In the genomic region with DNA sequence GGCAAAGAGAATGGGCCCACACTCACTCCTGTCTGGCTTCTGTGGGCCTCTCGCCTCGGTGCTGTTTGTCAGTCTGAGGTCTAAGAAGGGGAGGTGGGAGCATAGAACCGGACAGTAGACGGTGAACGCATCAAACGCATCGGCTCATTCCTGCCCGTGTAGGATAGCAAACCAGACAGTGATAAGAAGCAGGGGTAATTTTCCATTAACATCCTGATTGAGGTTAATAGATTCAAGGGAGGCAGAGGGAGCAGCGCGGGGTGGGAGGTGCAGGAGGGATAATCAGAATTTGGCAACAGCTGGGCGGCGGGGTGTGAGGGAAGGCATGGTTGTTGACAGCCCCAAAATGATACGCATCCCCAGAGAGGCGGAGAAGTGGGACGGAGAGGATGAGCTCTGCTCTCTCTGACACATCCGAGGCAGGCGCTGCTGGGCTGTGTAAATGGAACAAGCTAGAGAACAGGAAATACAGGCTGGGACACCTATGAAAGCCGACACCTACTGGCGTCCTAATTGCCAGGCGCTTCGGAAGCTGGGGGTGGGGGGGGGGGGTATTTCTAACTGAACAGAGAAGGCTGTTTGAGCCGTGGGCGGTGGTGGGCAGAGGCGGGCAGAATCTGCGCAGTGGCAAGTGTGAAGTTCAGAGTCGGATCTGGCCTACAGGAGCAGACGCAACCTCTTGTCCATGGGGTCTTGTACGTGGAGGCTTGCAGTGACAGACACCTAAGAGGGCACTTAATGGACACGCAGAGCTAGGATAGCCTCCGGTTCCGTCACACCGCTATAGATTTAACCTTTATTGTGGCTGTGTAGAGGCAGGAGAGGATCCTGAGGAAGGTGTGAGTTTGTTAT, we compare ENCODE assay signal across 9 mouse cellular contexts. TPM values are rescaled to one million over a fixed set of nuclear protein-coding genes. Genes with fewer than 3 reads are reported as not detected.
A peak's percentile ranks its signal among the peaks of the same experiment; 100 is the strongest.
DNase-seq lines count a peak whose midpoint lies in the region; ATAC-seq lines count a peak whose summit lies in the region.
"Had no signal": no experiment of that assay in that cellular context is flagged by ENCODE, and none has a peak within 500 bp of the region (broad histone marks: within the 10 kb centered on the region; RNA-seq: fewer than 3 reads in every experiment).

No protein-coding gene starts in this region.

- H3K9ac ChIP-seq in heart, embryonic 12.5 days = no peak overlapping the region
- no peak overlapping the region for H3K9ac ChIP-seq in embryonic facial prominence, embryonic 11.5 days (replicated peaks; ENCODE audit: low read length)
- no peak overlapping the region for H3K9ac ChIP-seq in hindbrain, embryonic 14.5 days

- peak overlapping the region; percentile 71 for H3K4me2 ChIP-seq in heart, embryonic 12.5 days
- peak overlapping the region; percentile 37 for H3K4me2 ChIP-seq in embryonic facial prominence, embryonic 11.5 days (ENCODE audit: low read depth, low read length)
- peak overlapping the region; percentile 42 for H3K4me2 ChIP-seq in hindbrain, embryonic 14.5 days (replicated peaks)

- peaks cover 13% of the 10 kb centered on the region for H3K4me1 ChIP-seq in heart, embryonic 12.5 days (replicated peaks)
- H3K4me1 ChIP-seq in embryonic facial prominence, embryonic 11.5 days (ENCODE audit: control insufficient read depth, insufficient read depth, low read length) = no peaks in the 10 kb centered on the region
- no peaks in the 10 kb centered on the region for H3K4me1 ChIP-seq in hindbrain, embryonic 14.5 days (replicated peaks; ENCODE audit: control insufficient read depth, insufficient read depth, low read length)

- H3K36me3 ChIP-seq in heart, embryonic 12.5 days = no peaks in the 10 kb centered on the region
- H3K36me3 ChIP-seq in embryonic facial prominence, embryonic 11.5 days (replicated peaks; ENCODE audit: control insufficient read depth, insufficient read depth, low read depth, low read length) = no peaks in the 10 kb centered on the region
- no peaks in the 10 kb centered on the region for H3K36me3 ChIP-seq in hindbrain, embryonic 14.5 days (replicated peaks; ENCODE audit: control insufficient read depth, insufficient read depth)

- peaks cover 14% of the 10 kb centered on the region for H3K27me3 ChIP-seq in heart, embryonic 12.5 days (replicated peaks)
- H3K27me3 ChIP-seq in embryonic facial prominence, embryonic 11.5 days (ENCODE audit: control insufficient read depth, insufficient read depth, low read length) = no peaks in the 10 kb centered on the region
- H3K27me3 ChIP-seq in hindbrain, embryonic 14.5 days (ENCODE audit: control insufficient read depth, insufficient read depth, low read length) = no peaks in the 10 kb centered on the region
- H3K27me3 ChIP-seq: Patski had no signal

- H3K4me3 ChIP-seq in heart, embryonic 12.5 days = peak overlapping the region; percentile 29
- H3K4me3 ChIP-seq in embryonic facial prominence, embryonic 11.5 days (ENCODE audit: low read depth, low read length) = no peak overlapping the region
- peak overlapping the region; percentile 4; the same call in 1 of the 2 replicates for H3K4me3 ChIP-seq in hindbrain, embryonic 14.5 days (replicated peaks; ENCODE audit: low read length)

- no peak for DNase-seq in heart, adult 11 months
- DNase-seq in CD4-positive helper T cell, adult 2 months (ENCODE audit: low read depth, low spot score) = peak; percentile 24
- peak; percentile 71 for DNase-seq in embryonic facial prominence, embryonic 11.5 days (ENCODE audit: low spot score)
- no peak for DNase-seq in hindbrain, embryonic 14.5 days (ENCODE audit: low spot score)
- DNase-seq in lung, postnatal 36 days = peak; percentile 28
- DNase-seq in telencephalon, adult 2 months (ENCODE audit: low read depth, low spot score) = peak; percentile 31
- DNase-seq in adrenal gland, postnatal 25 days = no peak

- no peak overlapping the region for H3K27ac ChIP-seq in heart, embryonic 12.5 days (ENCODE audit: poor library complexity, severe bottlenecking)
- no peak overlapping the region for H3K27ac ChIP-seq in embryonic facial prominence, embryonic 11.5 days (replicated peaks; ENCODE audit: low read depth, low read length)
- no peak overlapping the region for H3K27ac ChIP-seq in hindbrain, embryonic 14.5 days

- WGBS in heart, embryonic 12.5 days = 13% methylated on average over 32 of the region's 32 CpGs
- 17% methylated on average over 32 of the region's 32 CpGs for WGBS in embryonic facial prominence, embryonic 11.5 days
- 27% methylated on average over 32 of the region's 32 CpGs for WGBS in hindbrain, embryonic 14.5 days

- ATAC-seq in heart, embryonic 12.5 days (ENCODE audit: insufficient number of reproducible peaks, low FRiP score) = peak; percentile 45; the same call in 1 of the 2 replicates
- peak; percentile 70; the same call in 1 of the 2 replicates for ATAC-seq in embryonic facial prominence, embryonic 11.5 days (replicated peaks; ENCODE audit: insufficient number of reproducible peaks, low FRiP score, low TSS enrichment, low read depth)
- peak; percentile 69; the same call in 1 of the 2 replicates for ATAC-seq in hindbrain, embryonic 14.5 days (ENCODE audit: low FRiP score)
- ATAC-seq: Patski had no signal

- H3K9me3 ChIP-seq in heart, embryonic 12.5 days (replicated peaks) = no peaks in the 10 kb centered on the region; the same call in 1 of the 2 replicates
- no peaks in the 10 kb centered on the region for H3K9me3 ChIP-seq in embryonic facial prominence, embryonic 11.5 days (replicated peaks; ENCODE audit: control insufficient read depth, low read length)
- no peaks in the 10 kb centered on the region for H3K9me3 ChIP-seq in hindbrain, embryonic 14.5 days (ENCODE audit: control insufficient read depth, low read length)

RNA-seq across cellular contexts. Expression of a gene that starts 54.4 kb away (rescaled TPM):
- polyA plus RNA-seq in heart, embryonic 12.5 days (2016; fragmentation: Nextera tagmentation; extraction: Ambion mirVana) = 10.8 and 11.3 TPM in 2 replicates
- 18.7 and 22.1 TPM in 2 replicates for polyA plus RNA-seq in embryonic facial prominence, embryonic 11.5 days (2014; fragmentation: Nextera tagmentation; extraction: Ambion mirVana)
- polyA plus RNA-seq in hindbrain, embryonic 14.5 days (2014; fragmentation: Nextera tagmentation; extraction: Ambion mirVana) = 11.1 and 11.9 TPM in 2 replicates
- 8.1 and 8.6 TPM in 2 replicates for total RNA-seq in adrenal gland, postnatal 25 days (2021)

RNA-seq across cellular contexts. Expression of a gene that starts 54.6 kb away (rescaled TPM):
- polyA plus RNA-seq in heart, embryonic 12.5 days (2016; fragmentation: Nextera tagmentation; extraction: Ambion mirVana) = 13.4 and 14.0 TPM in 2 replicates
- polyA plus RNA-seq in embryonic facial prominence, embryonic 11.5 days (2014; fragmentation: Nextera tagmentation; extraction: Ambion mirVana) = 15.3 and 17.4 TPM in 2 replicates
- 13.4 and 14.0 TPM in 2 replicates for polyA plus RNA-seq in hindbrain, embryonic 14.5 days (2014; fragmentation: Nextera tagmentation; extraction: Ambion mirVana)
- 19.3 and 22.3 TPM in 2 replicates for total RNA-seq in adrenal gland, postnatal 25 days (2021)

Comparison
In these comparisons a context has a peak if more than half of its experiments do, and no peak if none do; other contexts are left out.
1. DNase-seq: peak in CD4-positive helper T cell, adult 2 months (single experiment), embryonic facial prominence, embryonic 11.5 days (single experiment), lung, postnatal 36 days (single experiment) and telencephalon, adult 2 months (single experiment); none in heart, adult 11 months (single experiment), hindbrain, embryonic 14.5 days (single experiment) and adrenal gland, postnatal 25 days (single experiment).
2. Peak in every context shown above with its lines, with median percentiles within 50 percentile points of each other: ATAC-seq and H3K4me2 ChIP-seq.